Mouse (Mus musculus) MN1 (cell line): Measurements from ENCODE around the gene Tbl1xr1.

Source experiments
- DNase-seq: peaks from one replicate; pipeline ENCODE4 v3.0.0-alpha.2; 2016; ENCODE audit warnings: low spot score

The Tbl1xr1 gene

DNA sequence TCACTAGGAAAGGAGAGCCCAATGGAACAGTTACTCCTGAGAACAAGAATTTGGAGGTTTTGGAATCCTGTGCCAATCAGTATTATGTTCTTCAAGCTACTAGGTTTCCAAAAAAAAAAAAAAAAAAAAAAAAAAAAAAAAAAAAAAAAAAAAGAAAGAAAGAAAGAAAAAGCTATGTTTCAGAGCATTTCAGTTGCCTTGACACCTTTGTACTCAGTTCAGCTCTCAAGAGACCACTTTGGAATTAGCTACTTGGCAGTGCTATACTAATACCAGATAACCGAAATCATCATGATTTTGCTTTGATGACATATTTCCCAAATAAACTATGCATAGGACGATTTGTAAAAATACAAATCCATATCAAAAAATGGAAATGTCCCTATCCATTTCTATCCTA, 145.1 kb downstream of the Tbl1xr1 start:
- no peak for DNase-seq

DNA sequence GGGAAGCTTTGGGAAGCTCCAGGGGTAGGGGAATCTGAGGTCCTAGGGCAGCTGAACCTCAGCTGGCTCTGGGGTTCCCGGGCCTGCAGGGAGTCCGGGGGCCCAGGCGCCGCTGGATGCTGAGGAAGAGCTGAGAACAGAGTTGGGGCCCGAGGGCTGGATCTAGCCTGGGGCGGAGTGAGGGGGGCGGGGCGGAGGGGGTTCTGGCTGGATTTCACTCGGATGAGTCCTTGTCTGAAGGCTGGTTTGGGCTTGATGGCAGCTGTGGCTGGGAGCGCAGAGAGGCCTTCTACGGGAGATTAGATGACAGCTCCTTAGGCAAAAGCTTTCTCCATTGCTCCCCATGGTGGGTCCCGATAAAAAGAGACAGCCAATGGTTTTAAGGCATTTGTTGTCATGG, 145.9 kb downstream of the Tbl1xr1 start:
- DNase-seq = no peak

DNA sequence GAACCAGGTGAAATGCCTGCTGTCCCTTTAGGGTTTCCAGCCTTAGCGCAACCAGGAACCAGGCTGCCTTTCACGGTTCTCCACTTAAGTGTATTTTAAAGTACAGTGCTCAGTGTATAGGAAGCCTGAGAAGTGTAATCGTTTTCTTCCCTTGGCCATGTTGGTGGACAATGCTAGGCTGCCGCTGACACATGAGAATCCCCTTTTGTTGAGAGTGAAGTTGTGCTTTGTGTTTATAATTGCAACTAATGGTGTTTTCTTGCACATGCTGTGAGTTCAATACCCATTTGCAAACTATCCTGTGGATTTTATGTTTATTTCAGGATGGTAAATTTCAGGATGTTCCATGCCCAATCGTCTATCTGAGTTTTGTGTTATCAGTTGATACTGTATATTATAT, 146.6 kb downstream of the Tbl1xr1 start:
- DNase-seq = no peak

DNA sequence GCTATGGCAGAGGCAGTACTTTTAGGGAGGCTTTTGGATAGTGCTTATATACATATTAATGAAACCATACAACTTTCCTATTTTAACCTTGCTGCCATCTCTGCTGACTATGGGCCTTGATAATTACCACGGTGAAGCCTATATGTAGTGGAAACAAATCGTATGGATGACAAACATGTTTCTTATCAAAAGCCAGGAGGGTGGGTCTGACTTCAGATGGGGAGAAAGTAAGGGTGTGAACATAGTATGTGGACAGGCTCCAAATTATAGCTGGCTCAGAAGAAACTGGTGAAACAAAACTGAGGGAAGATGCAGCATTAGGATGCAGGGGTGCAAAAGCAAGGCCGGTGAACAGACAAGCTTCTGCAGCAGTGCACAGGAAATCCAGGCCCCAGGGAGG, 151.6 kb downstream of the Tbl1xr1 start:
- DNase-seq = no peak

DNA sequence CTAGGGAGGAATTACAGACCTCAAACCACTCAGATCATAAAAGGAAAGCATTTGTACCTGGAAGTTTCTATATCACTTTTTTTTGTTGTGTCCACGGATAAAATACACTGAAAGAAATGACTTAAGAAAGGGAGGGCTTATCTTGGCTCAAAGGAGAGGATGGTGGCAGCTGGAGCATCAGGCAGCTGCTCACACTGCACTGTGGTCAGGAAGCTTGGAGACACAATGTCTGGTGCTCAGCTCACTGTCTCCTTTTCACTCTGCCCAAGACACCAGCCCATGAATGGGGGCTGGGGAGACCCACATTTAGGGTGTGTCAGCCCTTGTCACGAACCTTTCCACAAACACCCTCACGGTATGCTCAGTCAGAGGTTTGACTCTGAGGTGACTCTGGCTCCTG, 154.2 kb downstream of the Tbl1xr1 start:
- no peak for DNase-seq

DNA sequence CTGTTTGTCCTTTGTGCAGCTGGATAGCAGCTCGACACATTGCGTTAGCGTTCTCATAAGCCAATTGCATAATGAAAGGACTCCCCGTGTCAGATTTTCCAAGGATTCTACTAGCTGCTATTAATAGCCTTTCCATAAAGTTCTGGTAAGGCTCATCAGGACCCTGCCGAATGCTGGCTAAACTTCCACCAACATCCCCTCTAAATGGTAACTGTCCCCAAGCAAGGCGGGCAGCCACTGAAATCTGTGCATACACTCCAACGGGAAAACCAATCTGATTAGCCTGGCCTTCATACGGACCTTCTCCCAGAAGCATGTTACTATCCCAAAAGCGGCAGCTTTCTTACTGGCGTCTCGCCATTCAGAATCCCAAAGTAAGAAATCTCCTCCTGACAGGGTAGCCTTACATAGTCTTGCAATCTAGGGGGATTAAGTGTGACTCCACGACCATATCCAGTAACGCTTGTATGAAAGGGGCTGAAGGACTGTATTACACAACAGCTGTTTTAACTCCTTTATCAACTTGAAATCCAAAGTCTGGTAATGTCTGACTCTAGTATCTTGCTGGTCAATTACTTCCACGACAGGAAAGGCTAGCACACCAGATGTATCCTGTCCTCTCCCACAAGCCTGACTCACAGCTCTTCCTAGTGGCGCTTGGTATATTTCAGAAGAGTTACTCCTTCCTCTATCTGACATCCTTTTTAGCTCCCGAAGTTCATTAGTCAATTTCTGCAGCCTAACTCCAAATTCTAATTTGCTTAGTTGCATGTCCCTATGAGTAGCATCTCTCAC, 161.9 kb downstream of the Tbl1xr1 start:
- DNase-seq = no peak
